Mouse (Mus musculus) limb, embryonic 14.5 days (tissue): Measurements from ENCODE around the gene Bax. TPM values are rescaled to one million over a fixed set of nuclear protein-coding genes. Genes with fewer than 3 reads are reported as not detected.
A peak's percentile ranks its signal among the peaks of the same experiment; 100 is the strongest.

Experiments used
- ATAC-seq: fragments of 200-750 bp; cut with Nextera tagmentation; 2 replicates; pipeline ENCODE4 v1.8.0; 2017; ENCODE audit warnings: low read depth, moderate number of reproducible peaks, moderate TSS enrichment; ENCODE audit not compliant: low FRiP score
- DNase-seq: peaks from one replicate; pipeline ENCODE4 v3.0.0-alpha.2; 2015; ENCODE audit warnings: low spot score
- H3K27ac ChIP-seq: fragments of 300-500 bp; sonication (generic); replicated peaks from 2 replicates; pipeline ENCODE4 v1.5.1; 2014; ENCODE audit warnings: low read depth, mild to moderate bottlenecking, low read length, moderate library complexity, mixed read lengths
- H3K27me3 ChIP-seq: fragments of 300-500 bp; sonication (generic); 2 replicates; pipeline ENCODE4 v1.6.1; 2014; ENCODE audit warnings: low read length, mixed read lengths; ENCODE audit not compliant: control insufficient read depth, insufficient read depth
- H3K36me3 ChIP-seq: fragments of 300-500 bp; sonication (generic); 2 replicates; pipeline ENCODE4 v1.6.1; 2014; ENCODE audit warnings: mild to moderate bottlenecking, low read length, moderate library complexity, mixed read lengths; ENCODE audit not compliant: control insufficient read depth, insufficient read depth
- H3K4me1 ChIP-seq: fragments of 300-500 bp; sonication (generic); 2 replicates; pipeline ENCODE4 v1.6.1; 2014; ENCODE audit warnings: antibody characterized with exemption, low read length, mixed read lengths; ENCODE audit not compliant: control insufficient read depth, insufficient read depth
- H3K4me2 ChIP-seq: fragments of 300-500 bp; sonication (generic); replicated peaks from 2 replicates; pipeline ENCODE4 v1.6.1; 2014; ENCODE audit warnings: low read depth, mild to moderate bottlenecking, low read length, moderate library complexity; ENCODE audit not compliant: severe bottlenecking
- H3K4me3 ChIP-seq: fragments of 300-500 bp; sonication (generic); replicated peaks from 2 replicates; pipeline ENCODE4 v1.5.1; 2014; ENCODE audit warnings: low read length
- H3K9ac ChIP-seq: fragments of 300-500 bp; sonication (generic); 2 replicates; pipeline ENCODE4 v1.6.1; 2014; ENCODE audit warnings: mild to moderate bottlenecking, low read depth, low read length, moderate library complexity; ENCODE audit not compliant: severe bottlenecking
- H3K9me3 ChIP-seq: fragments of 300-500 bp; sonication (generic); 2 replicates; pipeline ENCODE4 v1.6.1; 2016; ENCODE audit warnings: low read length; ENCODE audit not compliant: control insufficient read depth
- POLR2A ChIP-seq: fragments of 200-500 bp; IDR thresholded peaks from 2 replicates; pipeline ENCODE4 v1.8.0; 2012; ENCODE audit warnings: inconsistent platforms, mild to moderate bottlenecking, moderate library complexity, borderline replicate concordance; ENCODE audit not compliant: insufficient read depth, insufficient read length; ENCODE audit errors: extremely low read depth
- WGBS: fragments of 180-500 bp; shearing (Covaris S2); extraction: QIAGEN DNeasy Blood & Tissue Kit; methylation state at CpG from one replicate; pipeline ENCODE4 v1.1.7; 2014; 5-methylcytosine and 5-hydroxymethylcytosine counted together
- polyA plus RNA-seq, 2 experiments: library from polyadenylated mRNA; depleted of rRNA in 1 of 2; stranded (reverse) in 1 of 2; unstranded in 1 of 2; fragments of >200 nt; fragmentation: Nextera tagmentation in 1 of 2; extraction: Ambion mirVana in 1 of 2; gene quantifications; 2 replicates each; pipeline versions ENCODE4 v1.2.1 to v1.2.3; 2012 to 2014

The Bax gene
- polyA plus RNA-seq, 2 experiments: 127 to 133 TPM

DNA sequence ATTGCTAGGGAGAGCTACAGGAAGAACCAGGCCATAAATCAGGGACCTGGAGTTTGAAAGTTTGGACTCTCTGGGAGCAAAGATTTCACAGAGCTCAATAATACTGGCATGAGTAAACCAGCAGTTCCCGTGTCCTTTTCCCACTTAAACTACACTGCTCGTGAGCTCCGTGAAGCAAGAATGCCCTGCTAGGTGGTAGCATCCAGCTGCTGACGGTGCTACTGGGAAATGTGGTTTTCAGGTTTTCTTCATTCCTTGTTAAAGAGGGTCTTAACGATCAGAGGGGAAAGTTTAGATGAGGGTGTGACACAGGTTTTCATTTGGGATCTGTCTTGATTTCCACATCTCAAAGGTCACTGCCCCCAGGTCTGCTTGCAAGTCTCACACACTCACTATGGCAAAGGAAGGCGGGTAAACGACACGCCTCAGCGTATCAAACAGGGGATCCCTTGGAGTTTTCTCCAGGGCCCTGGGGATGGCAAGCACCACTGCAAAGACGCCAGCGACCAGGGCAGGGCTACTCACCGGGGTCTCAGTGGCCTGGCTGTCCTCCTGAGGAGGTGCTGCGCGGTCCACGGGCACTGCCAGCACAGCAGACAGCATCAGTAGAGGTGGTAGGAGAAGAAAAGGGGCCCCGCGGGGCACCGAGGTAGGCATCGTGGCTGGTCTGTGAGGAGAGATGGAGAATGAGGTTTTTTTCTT lies 42.6 kb upstream of the Bax start:
- no peak for TF ChIP-seq POLR2A
- H3K4me3 ChIP-seq: peak overlapping the region; percentile 74
- peak overlapping the region; percentile 83 for H3K9ac ChIP-seq
- H3K4me2 ChIP-seq: peak overlapping the region; percentile 97
- WGBS: 23% methylated on average over 19 of the region's 19 CpGs
- H3K36me3 ChIP-seq: peaks cover 33% of the 10 kb centered on the region
- DNase-seq: no peak
- H3K27me3 ChIP-seq: no peaks in the 10 kb centered on the region
- H3K9me3 ChIP-seq: no peaks in the 10 kb centered on the region
- H3K4me1 ChIP-seq: peaks cover 13% of the 10 kb centered on the region
- peak overlapping the region; percentile 90; the same call in 1 of the 2 replicates for H3K27ac ChIP-seq
- ATAC-seq: no peak

DNA sequence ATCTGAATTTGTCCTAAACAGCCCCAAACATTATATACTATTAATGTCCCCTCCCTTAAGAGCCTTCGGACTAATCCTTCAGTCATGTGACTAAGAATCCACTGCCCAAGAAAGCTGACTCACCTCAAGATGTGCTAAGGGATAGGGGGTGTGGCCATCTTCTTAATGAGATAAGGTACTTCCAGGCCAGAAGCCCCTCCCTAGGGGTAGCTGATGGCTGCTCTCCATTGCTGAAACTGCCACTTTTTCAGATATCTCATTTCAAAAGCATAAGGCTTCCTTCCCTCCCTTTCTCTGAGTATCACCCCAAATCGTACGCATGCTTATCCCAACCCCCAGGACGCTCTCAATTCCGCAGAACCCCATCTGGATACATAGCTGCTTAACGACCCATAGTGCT lies 41.9 kb upstream of the Bax start:
- peaks cover 33% of the 10 kb centered on the region for H3K36me3 ChIP-seq
- H3K9ac ChIP-seq: no peak overlapping the region
- DNase-seq: no peak
- TF ChIP-seq POLR2A: no peak
- H3K4me1 ChIP-seq: peaks cover 13% of the 10 kb centered on the region
- H3K4me3 ChIP-seq: peak overlapping the region; percentile 74; the same call in 1 of the 2 replicates
- no peaks in the 10 kb centered on the region for H3K27me3 ChIP-seq
- no peak for ATAC-seq
- 75% methylated on average over 6 of the region's 6 CpGs for WGBS
- no peaks in the 10 kb centered on the region for H3K9me3 ChIP-seq
- H3K4me2 ChIP-seq: peak overlapping the region; percentile 97; the same call in 1 of the 2 replicates
- no peak overlapping the region for H3K27ac ChIP-seq

DNA sequence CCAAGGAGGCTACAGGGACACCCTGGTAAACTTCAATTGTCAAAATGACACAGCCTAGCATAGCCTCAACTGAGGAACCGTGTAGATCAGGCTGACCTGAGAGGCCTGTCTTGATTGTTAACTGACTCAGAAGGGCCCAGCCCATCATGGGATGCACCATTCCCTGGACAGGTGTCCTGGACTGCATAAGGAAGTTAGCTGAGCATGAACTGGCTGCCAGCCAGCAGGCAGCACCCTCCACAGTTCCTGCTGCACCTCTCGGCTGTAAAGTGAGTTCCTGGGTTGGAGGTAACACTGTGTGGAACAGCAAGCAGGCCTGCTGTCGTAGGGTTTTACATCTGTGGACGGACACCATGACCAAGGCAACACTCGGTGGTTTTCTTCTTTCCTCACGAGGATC lies 40.9 kb upstream of the Bax start:
- H3K9ac ChIP-seq: no peak overlapping the region
- no peak overlapping the region for H3K27ac ChIP-seq
- no peak overlapping the region for H3K4me3 ChIP-seq
- H3K9me3 ChIP-seq: no peaks in the 10 kb centered on the region
- peaks cover 43% of the 10 kb centered on the region for H3K36me3 ChIP-seq
- H3K4me1 ChIP-seq: peaks cover 13% of the 10 kb centered on the region
- H3K27me3 ChIP-seq: no peaks in the 10 kb centered on the region
- 89% methylated on average over 6 of the region's 6 CpGs for WGBS
- DNase-seq: no peak
- no peak overlapping the region for H3K4me2 ChIP-seq
- ATAC-seq: no peak
- no peak for TF ChIP-seq POLR2A

DNA sequence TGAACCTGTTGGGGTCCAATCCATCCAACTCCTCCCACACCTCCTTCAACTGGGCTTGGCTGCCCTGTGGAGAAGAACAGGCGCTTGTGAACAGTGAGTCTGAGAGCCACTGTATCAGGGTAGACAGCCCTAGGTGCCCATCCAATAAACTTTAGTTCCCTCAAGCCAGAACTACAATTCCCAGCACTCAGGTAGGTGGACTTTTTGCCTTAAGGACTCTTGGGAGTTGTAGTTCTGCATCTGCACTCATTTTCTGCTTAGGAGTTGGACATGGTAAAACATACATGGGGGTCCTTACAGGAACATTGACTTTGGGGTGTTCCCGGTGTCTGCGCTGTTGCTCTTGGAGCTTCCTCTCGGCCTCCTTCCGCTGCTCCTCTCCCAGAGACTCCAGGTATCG lies 31.7 kb upstream of the Bax start:
- H3K9me3 ChIP-seq: no peaks in the 10 kb centered on the region
- H3K4me2 ChIP-seq: no peak overlapping the region
- DNase-seq: no peak
- ATAC-seq: no peak
- peaks cover 95% of the 10 kb centered on the region for H3K36me3 ChIP-seq
- WGBS: 95% methylated on average over 6 of the region's 6 CpGs
- no peak overlapping the region for H3K27ac ChIP-seq
- H3K4me1 ChIP-seq: no peaks in the 10 kb centered on the region
- H3K4me3 ChIP-seq: no peak overlapping the region
- H3K9ac ChIP-seq: no peak overlapping the region
- H3K27me3 ChIP-seq: no peaks in the 10 kb centered on the region
- TF ChIP-seq POLR2A: no peak

DNA sequence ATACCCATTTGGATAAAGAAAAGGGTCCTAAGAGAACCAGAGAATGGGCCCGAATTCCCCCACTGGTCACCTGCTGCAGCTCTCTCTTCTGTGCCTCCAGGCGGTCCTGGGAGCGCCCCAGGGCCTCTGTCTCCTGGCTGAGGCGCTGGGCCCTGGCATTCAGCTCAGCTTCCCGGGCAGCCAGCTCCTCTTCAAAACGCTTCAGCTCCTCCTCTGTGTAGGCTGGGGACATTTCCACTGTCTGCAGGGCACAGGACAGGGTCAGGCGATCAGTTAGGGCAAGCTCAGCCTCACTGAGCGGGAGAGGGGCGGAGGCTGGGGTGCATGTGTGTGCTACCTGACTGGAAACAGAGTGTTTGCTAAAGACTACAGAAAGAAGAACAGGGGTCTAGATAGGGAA lies 27.9 kb upstream of the Bax start:
- no peak overlapping the region for H3K9ac ChIP-seq
- DNase-seq (no peak), ATAC-seq (no peak)
- 86% methylated on average over 9 of the region's 9 CpGs for WGBS
- H3K27me3 ChIP-seq: no peaks in the 10 kb centered on the region
- H3K27ac ChIP-seq: no peak overlapping the region
- H3K4me3 ChIP-seq: no peak overlapping the region
- peaks cover 78% of the 10 kb centered on the region for H3K36me3 ChIP-seq
- H3K4me2 ChIP-seq: no peak overlapping the region
- no peaks in the 10 kb centered on the region for H3K9me3 ChIP-seq
- no peak for TF ChIP-seq POLR2A
- H3K4me1 ChIP-seq: peaks cover 7% of the 10 kb centered on the region; the same call in 1 of the 2 replicates

DNA sequence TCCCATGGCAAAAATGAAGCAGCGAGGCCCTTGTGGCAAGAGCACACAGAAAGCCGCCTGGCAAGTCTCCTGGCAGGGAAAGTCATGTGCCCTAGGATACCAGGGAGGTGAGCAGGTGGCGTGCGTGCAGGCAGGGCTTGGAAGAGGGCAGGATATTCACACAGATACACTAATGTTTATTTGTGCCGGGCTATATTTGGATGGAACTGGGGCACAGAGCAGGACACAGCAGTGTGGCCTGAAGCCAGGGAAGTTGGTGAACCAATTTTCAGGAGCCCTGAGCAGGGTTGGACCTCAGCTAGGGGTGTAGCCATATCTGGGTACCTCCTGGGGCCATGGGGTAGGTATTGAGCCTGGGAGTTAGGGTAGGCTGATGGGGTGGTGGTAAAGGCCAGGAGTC lies 26.3 kb upstream of the Bax start:
- H3K36me3 ChIP-seq: peaks cover 62% of the 10 kb centered on the region
- peaks cover 11% of the 10 kb centered on the region for H3K4me1 ChIP-seq
- ATAC-seq: no peak
- H3K9ac ChIP-seq: no peak overlapping the region
- DNase-seq: no peak
- H3K27ac ChIP-seq: no peak overlapping the region
- no peaks in the 10 kb centered on the region for H3K27me3 ChIP-seq
- no peak for TF ChIP-seq POLR2A
- WGBS: 93% methylated on average over 5 of the region's 5 CpGs
- H3K9me3 ChIP-seq: no peaks in the 10 kb centered on the region
- no peak overlapping the region for H3K4me2 ChIP-seq
- H3K4me3 ChIP-seq: no peak overlapping the region
